8 mouse cellular contexts compared by ENCODE assay signal in the genomic region with DNA sequence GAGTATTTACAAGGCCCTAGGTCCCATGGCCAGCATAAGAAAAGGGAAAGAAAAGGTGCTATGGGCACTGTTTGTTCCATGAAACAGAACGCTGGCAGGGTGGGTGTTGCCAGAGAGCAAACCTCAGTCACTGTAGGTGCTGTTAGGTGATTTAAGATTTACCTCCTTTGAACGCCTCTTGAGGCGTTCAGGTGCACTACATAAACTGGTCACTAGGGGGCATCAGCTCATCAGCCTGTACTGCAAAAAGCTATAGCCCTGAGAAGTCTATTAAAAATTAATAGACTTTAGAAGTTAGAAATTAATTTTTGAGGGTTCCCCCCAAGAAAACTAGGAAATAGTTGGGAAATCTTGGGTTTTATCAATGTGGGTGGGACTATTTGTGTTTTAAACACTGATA. TPM values are rescaled to one million over a fixed set of nuclear protein-coding genes. Genes with fewer than 3 reads are reported as not detected.
A peak's percentile ranks its signal among the peaks of the same experiment; 100 is the strongest.
DNase-seq lines count a peak whose midpoint lies in the region; ATAC-seq and TF ChIP-seq lines count a peak whose summit lies in the region.

No protein-coding gene starts in this region.

- peaks cover 15% of the 10 kb centered on the region for H3K79me2 ChIP-seq in myocyte (ENCODE audit: control insufficient read depth, insufficient read depth)

- peak; percentile 89 for DNase-seq in forebrain, postnatal 0 days
- DNase-seq in adrenal gland, adult (ENCODE audit: inconsistent age in 2 of 2, low spot score in 1 of 2) = peak; percentile 78 to 95
- peak; percentile 72 for DNase-seq in embryo, embryonic 11.5 days (ENCODE audit: low read depth, low spot score)
- DNase-seq in heart, postnatal 36 days = peak; percentile 83 to 89
- peak; percentile 54 to 68 for DNase-seq in left cerebral cortex, adult 8-10 months (ENCODE audit: low spot score in 2 of 2)
- peak; percentile 84 for DNase-seq in stomach, postnatal 0 days (ENCODE audit: low spot score)

- intact Hi-C loops in heart, postnatal 36 days (cut with DNase I) = loop anchor here (1.0 to 5.0 kb wide), 3 partner anchors 134 to 454 kb away; no protein-coding TSS in a partner anchor

- H3K9me3 ChIP-seq in forebrain, postnatal 0 days (ENCODE audit: low read length) = no peaks in the 10 kb centered on the region
- H3K9me3 ChIP-seq in forebrain, embryonic 15.5 days = no peaks in the 10 kb centered on the region
- H3K9me3 ChIP-seq in stomach, postnatal 0 days (ENCODE audit: control insufficient read depth, low read length) = no peaks in the 10 kb centered on the region

- no peak overlapping the region for H3K9ac ChIP-seq in forebrain, postnatal 0 days
- H3K9ac ChIP-seq in forebrain, embryonic 15.5 days (replicated peaks) = no peak overlapping the region
- H3K9ac ChIP-seq in stomach, postnatal 0 days (ENCODE audit: low read length) = no peak overlapping the region

- under 1% methylated on average over 3 of the region's 3 CpGs for WGBS in forebrain, postnatal 0 days
- WGBS in forebrain, embryonic 15.5 days = 3% methylated on average over 3 of the region's 3 CpGs
- 0% methylated on average over 3 of the region's 3 CpGs for WGBS in stomach, postnatal 0 days

- peaks cover 6% of the 10 kb centered on the region; the same call in 1 of the 2 replicates for H3K36me3 ChIP-seq in forebrain, postnatal 0 days (ENCODE audit: insufficient read depth)
- H3K36me3 ChIP-seq in forebrain, embryonic 15.5 days = peaks cover 6% of the 10 kb centered on the region; the same call in 1 of the 2 replicates
- H3K36me3 ChIP-seq in myocyte (ENCODE audit: control insufficient read depth, insufficient read depth) = peaks cover 4% of the 10 kb centered on the region
- H3K36me3 ChIP-seq in stomach, postnatal 0 days (ENCODE audit: control insufficient read depth, insufficient read depth, low read length) = no peaks in the 10 kb centered on the region

- H3K4me2 ChIP-seq in forebrain, postnatal 0 days (ENCODE audit: low read depth) = no peak overlapping the region
- no peak overlapping the region for H3K4me2 ChIP-seq in forebrain, embryonic 15.5 days (replicated peaks)
- no peak overlapping the region for H3K4me2 ChIP-seq in myocyte (ENCODE audit: low read depth)
- no peak overlapping the region for H3K4me2 ChIP-seq in stomach, postnatal 0 days (replicated peaks; ENCODE audit: low read depth)

- no peak overlapping the region for H3ac ChIP-seq in myocyte (ENCODE audit: control insufficient read depth, insufficient read length)

- no peak overlapping the region for H3K27ac ChIP-seq in forebrain, postnatal 0 days (ENCODE audit: low read depth, low read length)
- H3K27ac ChIP-seq in forebrain, embryonic 15.5 days (replicated peaks) = no peak overlapping the region
- H3K27ac ChIP-seq in stomach, postnatal 0 days (replicated peaks) = no peak overlapping the region

- ATAC-seq in forebrain, postnatal 0 days = no peak
- no peak for ATAC-seq in forebrain, embryonic 15.5 days (replicated peaks)
- ATAC-seq in stomach, postnatal 0 days (ENCODE audit: low FRiP score, low TSS enrichment) = no peak

- no peak overlapping the region for H3K4me3 ChIP-seq in forebrain, postnatal 0 days (ENCODE audit: low read depth, low read length)
- H3K4me3 ChIP-seq in forebrain, embryonic 15.5 days = no peak overlapping the region
- no peak overlapping the region for H3K4me3 ChIP-seq in myocyte
- H3K4me3 ChIP-seq in stomach, postnatal 0 days (ENCODE audit: low read depth, low read length) = no peak overlapping the region

- peak; percentile 90 for TF ChIP-seq CTCF in forebrain, postnatal 0 days (IDR thresholded peaks at IDR 0.05; ENCODE audit: low read depth)
- TF ChIP-seq CTCF in stomach, postnatal 0 days (IDR thresholded peaks at IDR 0.05; ENCODE audit: low read depth) = peak; percentile 95

- H3K4me1 ChIP-seq in forebrain, postnatal 0 days (ENCODE audit: insufficient read depth) = no peaks in the 10 kb centered on the region
- peaks cover 14% of the 10 kb centered on the region for H3K4me1 ChIP-seq in forebrain, embryonic 15.5 days
- H3K4me1 ChIP-seq in stomach, postnatal 0 days (replicated peaks; ENCODE audit: control insufficient read depth, insufficient read depth) = no peaks in the 10 kb centered on the region

- TF ChIP-seq POLR2A in myocyte (IDR thresholded peaks at IDR 0.05; ENCODE audit: insufficient read length, low read depth) = no peak

- no peak for TF ChIP-seq EP300 in stomach, postnatal 0 days (optimal IDR thresholded peaks at IDR 0.05)

- H3K27me3 ChIP-seq in forebrain, postnatal 0 days (ENCODE audit: insufficient read depth, low read length) = no peaks in the 10 kb centered on the region
- no peaks in the 10 kb centered on the region for H3K27me3 ChIP-seq in forebrain, embryonic 15.5 days
- no peaks in the 10 kb centered on the region for H3K27me3 ChIP-seq in myocyte (ENCODE audit: control insufficient read depth, insufficient read depth, insufficient read length)
- H3K27me3 ChIP-seq in stomach, postnatal 0 days (ENCODE audit: control insufficient read depth, insufficient read depth, low read length) = no peaks in the 10 kb centered on the region

TF ChIP-seq in myocyte, 11 proteins besides CTCF, POLR2A, EP300 and RAD21:
- TF ChIP-seq MYOD1 (IDR thresholded peaks at IDR 0.05; ENCODE audit: control insufficient read depth in 1 of 3, insufficient read length in 2 of 3, low read depth in 2 of 3) = no peak
- TF ChIP-seq MYOG (IDR thresholded peaks at IDR 0.05; ENCODE audit: control insufficient read depth in 1 of 3, insufficient read depth in 1 of 3, insufficient read length in 2 of 3, low read depth in 2 of 3) = no peak
- peak; percentile 40 for TF ChIP-seq POLR2AphosphoS2 (IDR thresholded peaks at IDR 0.05; ENCODE audit: insufficient read length, low read depth)

RNA-seq across cellular contexts. Expression of a gene that starts 3.0 kb away (rescaled TPM):
- 8.9 and 9.2 TPM in 2 replicates for total RNA-seq in forebrain, postnatal 0 days (2014; rRNA removed)
- 29.3 and 31.3 TPM in 2 replicates for polyA plus RNA-seq in forebrain, postnatal 0 days (2015; fragmentation: Nextera tagmentation; extraction: Ambion mirVana)
- 23.3 and 24.3 TPM in 2 replicates for polyA plus RNA-seq in forebrain, embryonic 15.5 days (2015; fragmentation: Nextera tagmentation; extraction: Ambion mirVana)
- total RNA-seq in heart, postnatal 36 days (2021) = 10 to 100 TPM in 1 of 2 experiments, 1 to 10 TPM in 1; 9.8 to 17.3 TPM
- 10 to 100 TPM; 24.1 to 31.4 (median 25.1) TPM for total RNA-seq in left cerebral cortex, adult 8-10 months (2022)
- 56.1 TPM for polyA plus RNA-seq in myocyte (2012; fragmentation: generic; extraction: Trizol)
- polyA plus RNA-seq in stomach, postnatal 0 days (2015; fragmentation: Nextera tagmentation; extraction: Ambion mirVana) = 29.6 and 32.3 TPM in 2 replicates

RNA-seq across cellular contexts. Expression of a gene that starts 30.0 kb away (rescaled TPM):
- 114 and 121 TPM in 2 replicates for total RNA-seq in forebrain, postnatal 0 days (2014; rRNA removed)
- 162 and 189 TPM in 2 replicates for polyA plus RNA-seq in forebrain, postnatal 0 days (2015; fragmentation: Nextera tagmentation; extraction: Ambion mirVana)
- polyA plus RNA-seq in forebrain, embryonic 15.5 days (2015; fragmentation: Nextera tagmentation; extraction: Ambion mirVana) = 210 and 219 TPM in 2 replicates
- total RNA-seq in heart, postnatal 36 days (2021) = 10 to 100 TPM; 60.7 to 74.5 TPM
- total RNA-seq in left cerebral cortex, adult 8-10 months (2022) = 100 to 1,000 TPM; 212 to 237 (median 222) TPM
- polyA plus RNA-seq in myocyte (2012; fragmentation: generic; extraction: Trizol) = 130 TPM
- 85.1 and 90.6 TPM in 2 replicates for polyA plus RNA-seq in stomach, postnatal 0 days (2015; fragmentation: Nextera tagmentation; extraction: Ambion mirVana)
